Mouse (Mus musculus): ENCODE measurements at regions not wholly inside any gene's neighbourhood (a gene's known extent, or its start where the extent isn't known, plus 50 kb on each side); places are given as distances from the start of the nearest gene placed in this dataset.

DNA sequence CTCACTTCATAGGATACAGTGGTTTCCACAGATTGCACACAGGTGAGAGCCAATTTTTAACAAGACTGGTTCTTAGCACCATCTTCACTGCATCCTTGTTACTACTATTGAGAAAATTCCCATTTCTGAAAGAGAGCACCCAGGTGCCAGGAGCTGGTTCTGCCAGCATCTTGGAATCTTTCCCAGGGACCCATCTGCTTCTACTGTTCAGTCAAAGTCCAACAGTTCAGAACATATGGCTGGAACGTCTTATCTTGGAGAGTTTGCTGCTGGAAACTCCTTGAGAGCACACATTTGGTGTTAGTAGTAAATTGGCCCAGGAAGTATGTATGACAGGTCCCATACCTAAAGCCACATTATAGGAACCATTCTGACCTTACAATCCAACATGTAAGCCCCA lies 402.7 kb upstream of the 4933412E24Rik start:
- TF ChIP-seq CTCF (IDR thresholded peaks at IDR 0.05; ENCODE audit: borderline replicate concordance, insufficient read depth, low read depth, low read length), result no peak
- TF ChIP-seq POLR2A (IDR thresholded peaks at IDR 0.05; ENCODE audit: borderline replicate concordance, insufficient read depth, low read length), result no peak

Measured in cerebellum, adult 2 months (tissue).